ENCODE assay signal across 9 mouse cellular contexts in the genomic region with DNA sequence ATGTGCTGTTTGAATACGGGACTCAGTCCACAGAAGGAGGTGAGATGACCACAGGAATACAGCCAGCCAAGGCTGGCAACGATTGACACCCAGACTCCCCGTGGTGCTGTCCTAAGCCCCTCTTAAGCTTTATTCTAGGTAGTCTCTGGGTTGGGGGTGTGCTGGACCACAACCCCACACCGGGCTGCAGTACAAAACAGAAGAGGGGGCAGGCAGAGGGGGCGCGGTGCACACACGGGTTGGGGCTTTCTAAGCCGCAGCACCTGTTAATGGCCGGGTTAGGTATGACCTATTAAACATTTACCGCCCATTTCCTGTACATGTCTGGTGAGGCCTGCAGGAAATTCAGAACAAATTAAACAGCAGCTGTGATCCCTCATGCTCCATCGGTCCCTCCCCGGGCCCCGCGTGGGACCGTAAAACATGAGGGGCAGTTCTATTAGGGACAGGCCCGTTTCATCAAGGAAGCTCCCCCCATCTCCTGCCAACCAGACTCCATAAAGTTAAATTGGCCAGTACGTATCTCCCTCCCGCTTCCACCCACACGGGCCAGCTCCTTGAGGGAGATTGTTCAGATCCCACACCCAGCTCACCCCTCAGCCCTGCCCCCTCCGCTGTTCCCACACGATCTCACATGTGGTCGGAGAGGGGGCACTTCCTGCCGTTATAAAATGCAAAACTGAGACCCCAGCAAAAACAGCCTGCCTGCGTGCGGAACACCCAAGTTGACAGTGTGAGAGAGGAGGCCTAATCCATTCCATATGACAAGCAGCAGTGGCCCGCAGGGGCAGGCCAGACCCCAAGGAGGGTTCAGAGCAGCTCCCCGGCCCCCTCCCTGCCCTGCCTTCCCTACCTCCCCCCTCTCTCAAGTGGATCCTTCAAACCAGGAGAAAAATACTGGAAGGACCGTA.
DNase-seq lines count a peak whose midpoint lies in the region; ATAC-seq lines count a peak whose summit lies in the region.
"Had no signal": no experiment of that assay in that cellular context is flagged by ENCODE, and none has a peak within 500 bp of the region (broad histone marks: within the 10 kb centered on the region; RNA-seq: fewer than 3 reads in every experiment).

No protein-coding gene starts in this region.

- peak overlapping the region; percentile 68 for H3K27ac ChIP-seq in hindbrain, embryonic 12.5 days
- H3K27ac ChIP-seq in stomach, embryonic 16.5 days (ENCODE audit: low read length): peak overlapping the region; percentile 84
- H3K27ac ChIP-seq: liver, embryonic 13.5 days had no signal

- 0 out of 2 replicates have a peak overlapping the region, but pooled peaks have one; percentile 3 for H3K4me3 ChIP-seq in hindbrain, embryonic 12.5 days
- no peak overlapping the region for H3K4me3 ChIP-seq in stomach, embryonic 16.5 days (replicated peaks; ENCODE audit: low read length)
- H3K4me3 ChIP-seq: liver, embryonic 13.5 days had no signal

- H3K4me1 ChIP-seq in hindbrain, embryonic 12.5 days: peaks cover 38% of the 10 kb centered on the region
- peaks cover 22% of the 10 kb centered on the region for H3K4me1 ChIP-seq in stomach, embryonic 16.5 days (ENCODE audit: control insufficient read depth, insufficient read depth, low read length)

- H3K36me3 ChIP-seq in hindbrain, embryonic 12.5 days: no peaks in the 10 kb centered on the region
- no peaks in the 10 kb centered on the region for H3K36me3 ChIP-seq in stomach, embryonic 16.5 days (ENCODE audit: control insufficient read depth, insufficient read depth, low read length)
- H3K36me3 ChIP-seq: liver, embryonic 13.5 days had no signal

- H3K9me3 ChIP-seq in hindbrain, embryonic 12.5 days (replicated peaks): no peaks in the 10 kb centered on the region
- no peaks in the 10 kb centered on the region for H3K9me3 ChIP-seq in stomach, embryonic 16.5 days (replicated peaks; ENCODE audit: control insufficient read depth, low read length)
- H3K9me3 ChIP-seq: liver, embryonic 13.5 days had no signal

- WGBS in hindbrain, embryonic 12.5 days: 32% methylated on average over 28 of the region's 28 CpGs
- 18% methylated on average over 28 of the region's 28 CpGs for WGBS in stomach, embryonic 16.5 days

- no peak; the same call in 1 of the 2 replicates for ATAC-seq in hindbrain, embryonic 12.5 days (ENCODE audit: low FRiP score)
- ATAC-seq in stomach, embryonic 16.5 days (ENCODE audit: insufficient read depth, low FRiP score): peak; percentile 73

- peak; percentile 15 to 21 for DNase-seq in B cell, adult 2 months
- DNase-seq in embryo, embryonic 11 days: peak; percentile 85
- DNase-seq in liver: peak; percentile 32
- no peak for DNase-seq in testis, postnatal 14 days (ENCODE audit: low spot score)
- no peak for DNase-seq in T-cell, adult 2 months (ENCODE audit: low spot score)
- DNase-seq in urinary bladder, adult 18-20 months (ENCODE audit: low spot score in 2 of 2): no peak
- DNase-seq: liver, embryonic 13.5 days had no signal

- H3K27me3 ChIP-seq in hindbrain, embryonic 12.5 days: peaks cover 6% of the 10 kb centered on the region; the same call in 1 of the 2 replicates
- no peaks in the 10 kb centered on the region for H3K27me3 ChIP-seq in stomach, embryonic 16.5 days (ENCODE audit: control insufficient read depth, insufficient read depth, low read length)

- peak overlapping the region; percentile 47 for H3K4me2 ChIP-seq in hindbrain, embryonic 12.5 days (replicated peaks)
- H3K4me2 ChIP-seq in stomach, embryonic 16.5 days (ENCODE audit: low read depth, low read length): peak overlapping the region; percentile 30

- peak overlapping the region; percentile 33; the same call in 1 of the 2 replicates for H3K9ac ChIP-seq in hindbrain, embryonic 12.5 days
- peak overlapping the region; percentile 42 for H3K9ac ChIP-seq in stomach, embryonic 16.5 days (ENCODE audit: low read length)
- H3K9ac ChIP-seq: liver, embryonic 13.5 days had no signal

Comparison
In these comparisons a context has a peak if more than half of its experiments do, and no peak if none do; other contexts are left out.
1. DNase-seq: peak in B cell, adult 2 months (2 of 2), embryo, embryonic 11 days (single experiment) and liver (single experiment); none in testis, postnatal 14 days (single experiment), T-cell, adult 2 months (single experiment) and urinary bladder, adult 18-20 months (0 of 2).